8 mouse cellular contexts compared by ENCODE assay signal in genomic region chr13:23401683-23402527, GRCm38 (mm10). TPM values are rescaled to one million over a fixed set of nuclear protein-coding genes. Genes with fewer than 3 reads are reported as not detected.
DNase-seq lines count a peak whose midpoint lies in the region; ATAC-seq lines count a peak whose summit lies in the region.

No protein-coding gene starts in this region.

- ATAC-seq in heart, embryonic 14.5 days (ENCODE audit: insufficient number of reproducible peaks, insufficient read depth, low FRiP score, low read depth) = no peak
- peak; percentile 67 for ATAC-seq in liver, embryonic 15.5 days (ENCODE audit: insufficient read depth)
- peak; percentile 68; the same call in 1 of the 2 replicates for ATAC-seq in neural tube, embryonic 11.5 days (ENCODE audit: insufficient read depth, low FRiP score, low TSS enrichment)

- H3K4me3 ChIP-seq in heart, embryonic 14.5 days (ENCODE audit: control insufficient read depth in 1 of 2, insufficient read depth in 1 of 2, low read depth in 1 of 2, low read length in 2 of 2) = peak overlapping the region; percentile 30 to 31
- H3K4me3 ChIP-seq in liver, embryonic 15.5 days (replicated peaks) = peak overlapping the region; percentile 58
- H3K4me3 ChIP-seq in neural tube, embryonic 11.5 days (ENCODE audit: low read depth, low read length) = peak overlapping the region; percentile 35

- H3K9ac ChIP-seq in heart, embryonic 14.5 days (ENCODE audit: low read length) = peak overlapping the region; percentile 51; the same call in 1 of the 2 replicates
- H3K9ac ChIP-seq in liver, embryonic 15.5 days = peak overlapping the region; percentile 54
- peak overlapping the region; percentile 51 for H3K9ac ChIP-seq in neural tube, embryonic 11.5 days (ENCODE audit: low read length)

- DNase-seq in CD8-positive naive resting alpha-beta T cell, adult 2 months (ENCODE audit: low read depth in 2 of 2, low spot score in 2 of 2) = peak; percentile 66 to 79
- peak; percentile 99 for DNase-seq in c-Kit-negative CD71-positive TER-119-positive erythroid progenitor cells, embryonic 14.5 days (ENCODE audit: low read depth, low spot score)
- DNase-seq in fibroblast of lung, adult 2 months (ENCODE audit: low read depth) = peak; percentile 57
- DNase-seq in kidney, postnatal 10 days = peak; percentile 92
- DNase-seq in neural tube, embryonic 11.5 days (ENCODE audit: low spot score) = peak; percentile 76
- DNase-seq in testis, postnatal 10 days (ENCODE audit: low spot score) = peak; percentile 87

- peaks cover 0 to 6% of the 10 kb centered on the region in 2 experiments; a peak in 1 of 4 replicates for H3K4me1 ChIP-seq in heart, embryonic 14.5 days (ENCODE audit: control insufficient read depth in 2 of 2, insufficient read depth in 2 of 2, low read length in 2 of 2)
- peaks cover 17% of the 10 kb centered on the region for H3K4me1 ChIP-seq in liver, embryonic 15.5 days (replicated peaks)
- no peaks in the 10 kb centered on the region for H3K4me1 ChIP-seq in neural tube, embryonic 11.5 days (ENCODE audit: control insufficient read depth, insufficient read depth, low read length)

- 6% methylated on average over 19 of the region's 19 CpGs for WGBS in heart, embryonic 14.5 days
- WGBS in liver, embryonic 15.5 days (ENCODE audit: insufficient replicate concordance) = 2% methylated on average over 19 of the region's 19 CpGs
- whole genome bisulfite sequencing in neural tube, embryonic 11.5 days = 1% methylated on average over 19 of the region's 19 CpGs

- no peaks in the 10 kb centered on the region for H3K36me3 ChIP-seq in heart, embryonic 14.5 days (ENCODE audit: control insufficient read depth, insufficient read depth, low read length)
- H3K36me3 ChIP-seq in liver, embryonic 15.5 days (replicated peaks) = no peaks in the 10 kb centered on the region
- no peaks in the 10 kb centered on the region for H3K36me3 ChIP-seq in neural tube, embryonic 11.5 days (ENCODE audit: control insufficient read depth, insufficient read depth, low read length)

- peak overlapping the region; percentile 71 for H3K4me2 ChIP-seq in heart, embryonic 14.5 days (ENCODE audit: low read length)
- peak overlapping the region; percentile 83 for H3K4me2 ChIP-seq in liver, embryonic 15.5 days
- peak overlapping the region; percentile 45 for H3K4me2 ChIP-seq in neural tube, embryonic 11.5 days (ENCODE audit: low read depth)

- peaks cover 8% of the 10 kb centered on the region for H3K27me3 ChIP-seq in heart, embryonic 14.5 days (ENCODE audit: control insufficient read depth, insufficient read depth, low read length)
- H3K27me3 ChIP-seq in liver, embryonic 15.5 days = peaks cover 37% of the 10 kb centered on the region
- 0 out of 2 replicates have a peak, but pooled peaks cover 2% of the 10 kb centered on the region for H3K27me3 ChIP-seq in neural tube, embryonic 11.5 days (ENCODE audit: control insufficient read depth, insufficient read depth, low read length)

- H3K27ac ChIP-seq in heart, embryonic 14.5 days (replicated peaks in 1 of 2; ENCODE audit: control insufficient read depth in 1 of 2, insufficient read depth in 1 of 2, low read depth in 2 of 2, low read length in 2 of 2) = no peak overlapping the region
- H3K27ac ChIP-seq in liver, embryonic 15.5 days (replicated peaks) = no peak overlapping the region
- H3K27ac ChIP-seq in neural tube, embryonic 11.5 days (ENCODE audit: low read depth, low read length) = no peak overlapping the region

- H3K9me3 ChIP-seq in heart, embryonic 14.5 days (ENCODE audit: control insufficient read depth, low read length) = no peaks in the 10 kb centered on the region
- no peaks in the 10 kb centered on the region for H3K9me3 ChIP-seq in liver, embryonic 15.5 days (replicated peaks)
- no peaks in the 10 kb centered on the region for H3K9me3 ChIP-seq in neural tube, embryonic 11.5 days (ENCODE audit: control insufficient read depth, low read length)

RNA-seq across cellular contexts. Expression of gene Abt1, which starts 21.8 kb away (rescaled TPM):
- 8.3 and 9.1 TPM in 2 replicates for polyA plus RNA-seq in heart, embryonic 14.5 days (2014; fragmentation: Nextera tagmentation; extraction: Ambion mirVana)
- polyA plus RNA-seq in liver, embryonic 15.5 days (2015; fragmentation: Nextera tagmentation; extraction: Ambion mirVana) = 5.1 and 5.2 TPM in 2 replicates
- polyA plus RNA-seq in neural tube, embryonic 11.5 days (2014; fragmentation: Nextera tagmentation; extraction: Ambion mirVana) = 13.3 and 13.7 TPM in 2 replicates

RNA-seq across cellular contexts. Expression of gene Zfp322a, which starts 32.9 kb away (rescaled TPM):
- polyA plus RNA-seq in heart, embryonic 14.5 days (2014; fragmentation: Nextera tagmentation; extraction: Ambion mirVana) = 39.5 and 41.0 TPM in 2 replicates
- polyA plus RNA-seq in liver, embryonic 15.5 days (2015; fragmentation: Nextera tagmentation; extraction: Ambion mirVana) = 11.2 and 12.6 TPM in 2 replicates
- polyA plus RNA-seq in neural tube, embryonic 11.5 days (2014; fragmentation: Nextera tagmentation; extraction: Ambion mirVana) = 62.0 and 62.7 TPM in 2 replicates
